Mouse (Mus musculus): ENCODE measurements at regions not wholly inside any gene's neighbourhood (a gene's known extent, or its start where the extent isn't known, plus 50 kb on each side); places are given as distances from the start of the nearest gene placed in this dataset.

- no peak for DNase-seq
Measured at GRCm38 (mm10) chr6:59713004-59713403, 286.9 kb upstream of the Gprin3 start.

GRCm38 (mm10) chr6:59684985-59685384, 258.9 kb upstream of the Gprin3 start:
- DNase-seq, result no peak

GRCm38 (mm10) chr6:59667356-59667755, 241.3 kb upstream of the Gprin3 start:
- DNase-seq, result peak in 1 of 2 experiments; percentile 11
